Mouse (Mus musculus): Measurements from ENCODE around the gene Oprd1. TPM values are rescaled to one million over a fixed set of nuclear protein-coding genes. Genes with fewer than 3 reads are reported as not detected.

The Oprd1 gene
- polyA plus RNA-seq, 1 experiment: 0.61 TPM

DNA sequence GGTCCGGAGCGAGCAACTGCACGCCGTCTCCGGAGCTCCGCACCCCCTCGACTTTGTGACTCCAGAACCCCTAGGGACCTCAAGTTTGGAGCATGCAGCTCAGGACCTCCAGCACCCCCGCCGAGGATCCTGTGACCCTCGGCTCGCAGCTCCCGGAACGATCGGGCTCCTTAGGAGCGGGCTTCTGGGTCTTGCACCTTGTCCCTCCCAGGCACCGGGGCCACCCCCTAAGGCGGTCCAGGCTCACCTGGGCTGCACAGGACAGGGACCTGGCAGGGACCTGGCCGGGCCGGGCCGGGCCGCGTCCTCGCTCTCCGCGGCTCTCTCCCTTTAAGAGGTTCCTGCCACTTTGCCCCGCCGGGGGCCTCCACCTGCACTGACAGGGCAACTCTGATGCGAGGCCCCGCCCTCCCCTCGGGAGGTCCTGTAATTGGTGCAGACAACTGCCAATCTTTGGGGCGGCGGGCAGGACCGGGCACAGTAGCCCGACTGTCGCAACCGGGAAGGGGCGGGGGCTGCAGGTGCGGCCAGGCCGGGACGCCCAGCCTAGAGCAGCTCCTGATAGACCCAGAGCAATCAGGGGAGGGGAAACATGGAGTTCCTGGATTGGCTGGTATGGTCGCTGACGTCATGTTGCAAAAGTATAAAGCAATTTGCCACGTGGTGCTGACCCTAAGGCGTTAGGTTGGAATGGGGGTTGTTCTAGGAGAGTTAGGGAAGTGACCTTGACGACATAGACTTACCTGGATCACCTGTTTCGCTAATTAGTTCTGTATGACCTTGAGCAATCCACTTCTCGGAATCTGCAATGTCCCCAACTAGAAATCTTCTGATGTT, 69.1 kb downstream of the Oprd1 start, which contains the start of gene Epb41:
Gene Epb41, minus strand, starts transcription at position 389 of the 837 bp plus-strand sequence.
- Histone ChIP-seq H3K27ac (ENCODE audit: control insufficient read depth, insufficient read depth, low read depth, low read length) (no peak within 1 kb of the TSS), H3K36me3 (ENCODE audit: control insufficient read depth, insufficient read depth, low read length) (no peaks in the 10 kb centered on the region), H3K27me3 (ENCODE audit: control insufficient read depth, insufficient read depth, low read length) (peaks cover 3% of the 10 kb centered on the region; the same call in 1 of the 2 replicates), H3K4me1 (ENCODE audit: control insufficient read depth, insufficient read depth, low read length) (peaks cover 23% of the 10 kb centered on the region), H3K4me3 (ENCODE audit: control insufficient read depth, low read depth, low read length) (peak within 1 kb of the TSS; percentile 84)
- TF ChIP-seq POLR2A (IDR thresholded peaks at IDR 0.05; ENCODE audit: control insufficient read depth, low read depth, low read length) (no peak), CTCF (IDR thresholded peaks at IDR 0.05; ENCODE audit: control insufficient read depth, insufficient read depth, insufficient replicate concordance, low read depth, low read length) (no peak)

GRCm38 (mm10) chr4:132074077-132074932, 70.0 kb downstream of the Oprd1 start, which contains the start of gene Gm10300:
Gm10300 (plus strand) TSS chr4:132074697.
- TF ChIP-seq CTCF (IDR thresholded peaks at IDR 0.05; ENCODE audit: control insufficient read depth, insufficient read depth, insufficient replicate concordance, low read depth, low read length): no peak
- TF ChIP-seq POLR2A (IDR thresholded peaks at IDR 0.05; ENCODE audit: control insufficient read depth, low read depth, low read length): no peak
- Histone ChIP-seq H3K27me3 (ENCODE audit: control insufficient read depth, insufficient read depth, low read length) (peaks cover 3% of the 10 kb centered on the region; the same call in 1 of the 2 replicates), H3K4me1 (ENCODE audit: control insufficient read depth, insufficient read depth, low read length) (peaks cover 19% of the 10 kb centered on the region), H3K4me3 (ENCODE audit: control insufficient read depth, low read depth, low read length) (peak within 1 kb of the TSS; percentile 84), H3K27ac (ENCODE audit: control insufficient read depth, insufficient read depth, low read depth, low read length) (no peak within 1 kb of the TSS), H3K36me3 (ENCODE audit: control insufficient read depth, insufficient read depth, low read length) (no peaks in the 10 kb centered on the region)

DNA sequence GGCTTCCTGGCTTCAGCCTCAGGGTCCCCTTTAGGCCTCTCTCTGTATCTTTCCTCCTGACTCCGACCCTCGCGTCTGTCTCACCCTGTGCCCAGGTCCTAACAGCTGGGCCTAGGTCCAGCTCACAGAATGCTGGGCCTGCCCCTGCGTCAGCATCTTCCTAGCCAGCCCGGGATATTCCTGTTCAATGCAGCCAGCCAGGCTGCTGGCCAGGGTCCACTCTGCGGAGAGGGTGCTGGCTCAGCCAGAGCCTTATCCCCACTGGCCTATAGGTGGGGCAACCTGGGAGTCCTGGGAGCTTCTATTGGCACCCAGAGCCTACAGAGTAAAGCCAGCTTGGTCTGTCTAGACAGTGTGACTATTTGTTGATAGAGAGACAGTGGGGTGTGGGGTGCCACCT, 71.3 kb downstream of the Oprd1 start:
- no peak overlapping the region for H3K27ac ChIP-seq (ENCODE audit: control insufficient read depth, insufficient read depth, low read depth, low read length)
- no peak overlapping the region for H3K4me3 ChIP-seq (ENCODE audit: control insufficient read depth, low read depth, low read length)
- H3K27me3 ChIP-seq (ENCODE audit: control insufficient read depth, insufficient read depth, low read length): peaks cover 3% of the 10 kb centered on the region; the same call in 1 of the 2 replicates
- H3K36me3 ChIP-seq (ENCODE audit: control insufficient read depth, insufficient read depth, low read length): no peaks in the 10 kb centered on the region
- peaks cover 19% of the 10 kb centered on the region for H3K4me1 ChIP-seq (ENCODE audit: control insufficient read depth, insufficient read depth, low read length)
- TF ChIP-seq POLR2A (IDR thresholded peaks at IDR 0.05; ENCODE audit: control insufficient read depth, low read depth, low read length) (no peak), CTCF (IDR thresholded peaks at IDR 0.05; ENCODE audit: control insufficient read depth, insufficient read depth, insufficient replicate concordance, low read depth, low read length) (no peak)

DNA sequence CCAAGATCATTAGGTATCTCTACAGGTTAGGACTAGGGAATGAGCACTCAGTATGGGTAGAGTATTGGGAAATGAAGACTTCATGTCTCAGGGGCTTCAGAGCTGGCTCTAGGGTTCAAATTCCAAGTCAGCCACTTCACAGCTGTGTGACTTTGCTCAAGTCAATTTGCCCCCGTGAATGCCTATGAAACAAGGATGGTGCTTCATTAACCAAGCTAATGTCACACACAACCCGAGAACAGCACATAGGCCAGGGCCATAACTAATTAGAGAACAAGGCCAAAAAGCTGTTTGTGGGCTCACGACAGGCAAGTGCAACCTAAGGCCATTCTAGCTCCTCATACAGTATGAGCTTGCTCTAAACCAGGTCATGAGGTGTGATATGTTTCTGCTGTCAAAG, 72.1 kb downstream of the Oprd1 start:
- peaks cover 3% of the 10 kb centered on the region; the same call in 1 of the 2 replicates for H3K27me3 ChIP-seq (ENCODE audit: control insufficient read depth, insufficient read depth, low read length)
- TF ChIP-seq POLR2A (IDR thresholded peaks at IDR 0.05; ENCODE audit: control insufficient read depth, low read depth, low read length): no peak
- TF ChIP-seq CTCF (IDR thresholded peaks at IDR 0.05; ENCODE audit: control insufficient read depth, insufficient read depth, insufficient replicate concordance, low read depth, low read length): no peak
- H3K27ac ChIP-seq (ENCODE audit: control insufficient read depth, insufficient read depth, low read depth, low read length): no peak overlapping the region
- H3K4me3 ChIP-seq (ENCODE audit: control insufficient read depth, low read depth, low read length): no peak overlapping the region
- peaks cover 19% of the 10 kb centered on the region for H3K4me1 ChIP-seq (ENCODE audit: control insufficient read depth, insufficient read depth, low read length)
- H3K36me3 ChIP-seq (ENCODE audit: control insufficient read depth, insufficient read depth, low read length): no peaks in the 10 kb centered on the region

- Histone ChIP-seq H3K27ac (ENCODE audit: control insufficient read depth, insufficient read depth, low read depth, low read length) (no peak overlapping the region), H3K4me3 (ENCODE audit: control insufficient read depth, low read depth, low read length) (no peak overlapping the region), H3K4me1 (ENCODE audit: control insufficient read depth, insufficient read depth, low read length) (peaks cover 15% of the 10 kb centered on the region), H3K36me3 (ENCODE audit: control insufficient read depth, insufficient read depth, low read length) (no peaks in the 10 kb centered on the region), H3K27me3 (ENCODE audit: control insufficient read depth, insufficient read depth, low read length) (peaks cover 3% of the 10 kb centered on the region; the same call in 1 of the 2 replicates)
- TF ChIP-seq CTCF (IDR thresholded peaks at IDR 0.05; ENCODE audit: control insufficient read depth, insufficient read depth, insufficient replicate concordance, low read depth, low read length) (no peak), POLR2A (IDR thresholded peaks at IDR 0.05; ENCODE audit: control insufficient read depth, low read depth, low read length) (no peak)
Observed at GRCm38 (mm10) chr4:132071674-132072073, 72.6 kb downstream of the Oprd1 start.

GRCm38 (mm10) chr4:132067938-132068235, 76.4 kb downstream of the Oprd1 start:
- Histone ChIP-seq H3K27me3 (ENCODE audit: control insufficient read depth, insufficient read depth, low read length) (no peaks in the 10 kb centered on the region), H3K4me3 (ENCODE audit: control insufficient read depth, low read depth, low read length) (no peak overlapping the region), H3K27ac (ENCODE audit: control insufficient read depth, insufficient read depth, low read depth, low read length) (no peak overlapping the region), H3K4me1 (ENCODE audit: control insufficient read depth, insufficient read depth, low read length) (no peaks in the 10 kb centered on the region; the same call in 1 of the 2 replicates), H3K36me3 (ENCODE audit: control insufficient read depth, insufficient read depth, low read length) (no peaks in the 10 kb centered on the region)
- no peak for TF ChIP-seq POLR2A (IDR thresholded peaks at IDR 0.05; ENCODE audit: control insufficient read depth, low read depth, low read length)
- no peak for TF ChIP-seq CTCF (IDR thresholded peaks at IDR 0.05; ENCODE audit: control insufficient read depth, insufficient read depth, insufficient replicate concordance, low read depth, low read length)

Measured in testis, adult 2 months (tissue).